Mouse (Mus musculus) myocyte (in vitro differentiated cells): ENCODE results near the gene Slc39a11.

ENCODE experiments used
- MAX ChIP-seq: IDR thresholded peaks from one replicate; pipeline ENCODE4 v1.6.1; 2011; ENCODE audit warnings: low read depth, mild to moderate bottlenecking, control low read depth
- MYOG ChIP-seq, 3 experiments: IDR thresholded peaks; one replicate each; pipeline ENCODE4 v1.6.1; 2011; ENCODE audit warnings: control low read depth in 2 of 3, low read depth in 2 of 3, mild to moderate bottlenecking in 2 of 3; ENCODE audit not compliant: insufficient read length in 2 of 3, control insufficient read depth in 1 of 3, insufficient read depth in 1 of 3
- POLR2A ChIP-seq: IDR thresholded peaks from one replicate; pipeline ENCODE4 v1.6.1; 2011; ENCODE audit warnings: low read depth, mild to moderate bottlenecking, control low read depth, moderate library complexity; ENCODE audit not compliant: insufficient read length
- REST ChIP-seq: IDR thresholded peaks from one replicate; pipeline ENCODE4 v1.6.1; 2011; ENCODE audit warnings: mild to moderate bottlenecking, control low read depth, moderate library complexity; ENCODE audit not compliant: insufficient read depth, insufficient read length
- TCF12 ChIP-seq: IDR thresholded peaks from one replicate; pipeline ENCODE4 v1.6.1; 2011; ENCODE audit warnings: mild to moderate bottlenecking, control low read depth; ENCODE audit not compliant: poor library complexity, insufficient read depth, severe bottlenecking

GRCm38 (mm10) chr11:113691851-113692250 lies 42.0 kb upstream of the Slc39a11 start:
- TF ChIP-seq TCF12 (no peak), POLR2A (no peak), REST (no peak), MYOG (IDR thresholded peaks at IDR 0.05; ENCODE audit: control insufficient read depth in 1 of 3, insufficient read depth in 1 of 3, insufficient read length in 2 of 3, low read depth in 2 of 3) (no peak), MAX (no peak)
